Mouse (Mus musculus) adrenal gland, postnatal 14 days (tissue): Measurements from ENCODE around the gene Arrdc5. TPM values are rescaled to one million over a fixed set of nuclear protein-coding genes. Genes with fewer than 3 reads are reported as not detected.

Experiments
- DNase-seq: peaks from one replicate; pipeline ENCODE4 v3.0.0; 2021; ENCODE audit warnings: mixed read lengths
- total RNA-seq: library from RNA; stranded (reverse); gene quantifications from 2 replicates; pipeline ENCODE4 v1.2.3, GENCODE M21; 2021

Arrdc5 gene
- total RNA-seq, 1 experiment from 2014 or later: not detected

DNA sequence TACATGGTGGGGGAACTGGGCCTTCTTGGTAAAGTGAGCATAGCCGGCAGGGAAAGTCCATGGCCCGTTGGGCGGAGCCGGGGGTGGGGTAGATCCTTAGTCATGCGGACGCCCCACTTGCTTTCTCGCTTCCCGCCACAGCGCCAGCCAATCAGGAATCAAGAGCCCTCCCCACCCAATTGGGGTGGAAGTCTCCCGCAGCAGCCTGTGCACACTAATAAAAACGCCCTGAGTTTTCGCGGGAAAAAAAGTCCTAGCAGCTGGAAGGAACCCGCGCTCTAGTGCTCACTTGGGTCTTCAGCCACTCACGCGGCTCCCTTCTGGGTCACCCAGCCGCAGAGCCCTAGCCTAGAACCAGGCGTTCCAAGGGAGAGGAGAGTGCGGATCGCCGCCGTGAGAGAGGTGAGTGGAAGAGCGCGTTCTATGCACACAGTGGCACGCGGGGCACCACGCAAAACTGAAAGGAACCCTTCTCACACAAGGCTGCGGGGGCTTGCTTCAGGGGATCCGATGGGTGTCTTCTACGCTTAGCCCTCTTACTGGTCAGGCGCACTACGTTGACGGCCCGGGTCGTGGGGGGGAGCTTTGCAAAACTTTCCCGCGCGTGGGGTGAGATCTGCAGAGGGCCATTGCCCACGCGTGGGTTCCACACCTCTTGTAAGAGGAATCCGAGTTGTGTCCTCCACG lies 3.2 kb upstream of the Arrdc5 start, which contains the start of gene Uhrf1:
Gene Uhrf1, plus strand, starts transcription at position 162 of the 687 bp plus-strand sequence.
- peak; percentile 93 for DNase-seq

DNA sequence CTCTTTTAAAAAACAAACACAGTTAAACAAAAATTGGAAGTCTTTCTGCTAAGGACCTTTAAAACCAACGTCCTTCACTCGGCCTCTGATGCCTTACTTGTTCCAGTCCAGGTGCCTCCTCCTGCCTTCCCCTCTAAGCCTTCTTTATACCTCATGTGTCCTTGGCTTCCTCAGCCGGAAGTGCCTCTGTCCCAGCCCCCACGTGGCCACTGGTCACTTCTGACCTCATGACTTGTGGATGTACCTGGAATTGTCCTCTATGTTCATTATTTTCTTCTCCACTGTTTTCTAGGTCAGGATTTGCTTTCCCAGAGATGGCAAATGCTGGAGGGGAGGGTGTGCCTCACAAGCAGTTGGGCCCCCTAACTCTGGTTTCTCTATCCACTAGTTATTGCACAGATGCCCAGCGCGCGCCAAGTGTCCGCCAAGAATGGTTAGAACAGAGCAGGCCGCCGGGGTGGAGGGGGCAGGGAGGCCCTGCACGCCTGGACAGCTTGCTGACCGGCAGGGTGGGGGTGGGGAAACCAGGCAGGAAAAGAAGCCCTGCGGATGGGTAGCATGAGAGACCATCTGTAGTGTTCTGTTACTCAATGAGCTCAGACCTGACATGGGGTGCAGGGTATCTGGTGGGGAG lies 2.4 kb upstream of the Arrdc5 start:
- DNase-seq: peak; percentile 81

GRCm38 (mm10) chr17:56298238-56298637 lies 1.8 kb downstream of the Arrdc5 start:
- DNase-seq: no peak

DNA sequence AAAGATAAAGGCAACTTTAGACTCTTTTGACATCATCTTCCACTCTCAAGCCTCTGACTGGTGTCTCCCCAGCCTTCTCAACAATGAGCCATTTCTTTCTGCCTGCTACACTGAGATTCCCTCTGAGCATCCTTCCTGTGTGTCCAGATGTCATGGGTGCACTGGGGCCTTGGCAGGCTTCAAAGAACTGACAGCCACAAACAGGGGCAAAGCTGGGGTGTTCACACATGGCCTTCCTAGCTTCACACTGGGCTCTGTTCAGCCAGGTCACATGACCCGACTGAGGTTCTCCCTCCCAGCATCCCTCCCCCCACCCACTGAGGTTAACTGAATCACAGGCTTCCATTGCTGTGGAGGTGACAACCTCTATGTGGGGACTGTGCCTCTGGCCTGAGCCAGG lies 3.9 kb downstream of the Arrdc5 start:
- DNase-seq: no peak

GRCm38 (mm10) chr17:56294241-56294640 lies 5.8 kb downstream of the Arrdc5 start:
- DNase-seq: no peak

DNA sequence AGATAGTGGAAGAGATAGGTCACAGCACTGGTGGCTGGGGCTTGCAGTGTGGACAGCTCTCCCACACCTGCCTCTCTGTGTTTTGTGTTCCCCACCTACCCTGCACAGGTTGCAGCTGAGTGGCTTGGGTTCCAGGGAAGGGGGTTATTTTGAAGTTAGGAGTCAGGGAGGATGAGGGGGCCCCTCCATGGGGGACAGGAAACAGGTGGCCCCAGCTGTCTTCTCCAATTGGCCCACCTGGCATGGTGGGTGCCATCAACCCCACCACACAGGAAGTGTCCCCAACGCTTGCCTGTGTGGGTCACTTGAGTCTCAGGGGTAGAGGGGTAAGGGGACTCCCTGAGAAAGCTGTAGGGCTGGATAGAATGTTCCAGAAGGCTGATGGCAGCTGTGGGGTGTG lies 6.8 kb downstream of the Arrdc5 start:
- no peak for DNase-seq

- peak; percentile 63 for DNase-seq
Observed at GRCm38 (mm10) chr17:56292531-56293222, 7.4 kb downstream of the Arrdc5 start, which contains the start of gene Plin3. Plin3 (minus strand) TSS chr17:56292873.

- DNase-seq: no peak
Observed at GRCm38 (mm10) chr17:56291826-56292475, 8.1 kb downstream of the Arrdc5 start.

DNA sequence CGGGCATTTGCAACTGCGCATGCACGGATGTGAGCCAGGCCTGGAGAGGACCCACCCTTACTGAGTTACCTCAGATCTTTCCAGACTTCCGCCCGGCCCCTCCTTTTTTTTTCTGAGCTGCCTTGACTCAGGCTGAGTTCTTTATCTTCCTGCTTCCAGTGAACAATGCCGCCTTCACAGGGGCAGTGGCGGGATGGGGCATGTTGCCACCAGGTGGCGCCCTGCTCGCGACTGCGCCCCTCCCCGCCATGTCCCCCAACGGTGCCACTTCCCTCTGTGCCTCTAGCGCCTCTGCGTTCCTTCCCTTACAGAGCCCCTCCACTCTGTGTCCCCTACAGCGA lies 8.9 kb downstream of the Arrdc5 start:
- DNase-seq: peak; percentile 96

- DNase-seq: peak; percentile 99
Observed at GRCm38 (mm10) chr17:56290388-56291170, 9.5 kb downstream of the Arrdc5 start.

DNA sequence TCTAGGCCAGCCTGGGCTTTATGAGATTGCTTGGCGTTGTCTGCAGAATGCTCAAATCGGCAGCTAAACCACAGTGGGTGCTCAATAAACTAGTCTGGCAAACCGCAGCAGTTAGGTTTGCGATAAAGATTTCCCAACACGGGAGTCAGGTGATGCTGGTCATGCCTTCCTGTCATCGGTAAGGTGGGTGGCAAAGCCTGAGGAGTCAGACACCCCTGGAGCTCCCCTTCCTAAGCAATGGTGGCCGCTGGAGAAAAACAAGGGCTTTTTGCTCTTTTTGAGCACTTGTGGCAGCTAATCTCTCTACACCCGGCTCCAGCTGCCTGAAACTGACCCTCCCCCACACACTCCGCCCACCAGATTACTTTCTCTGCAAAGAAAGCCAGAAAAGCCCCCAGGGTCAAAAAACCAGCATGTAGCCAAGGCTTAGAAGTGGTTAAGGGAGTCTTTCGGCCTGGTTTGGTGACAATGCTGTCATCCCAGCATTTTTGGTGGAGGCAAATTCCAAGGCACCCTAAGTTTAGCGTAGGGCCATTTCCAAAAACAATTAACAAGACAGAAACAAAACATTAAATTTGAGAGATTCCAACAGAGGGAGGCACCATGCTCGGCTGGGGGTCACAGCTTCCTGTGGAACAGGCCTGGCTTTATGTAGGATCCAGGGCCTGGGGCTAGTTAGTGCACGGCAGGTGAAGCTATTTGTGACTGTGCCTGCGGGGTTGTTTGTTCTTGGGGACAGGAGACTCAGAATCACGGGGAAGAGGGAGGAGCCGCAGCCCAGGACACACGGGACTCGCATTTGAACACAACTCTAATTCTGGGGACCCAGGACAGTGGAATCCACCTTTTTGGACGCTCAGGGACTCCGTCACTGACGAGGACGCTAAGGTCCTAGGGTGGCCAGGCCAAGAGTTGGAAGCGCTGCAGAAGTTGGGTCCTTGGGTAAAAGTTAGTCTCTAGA lies 10.4 kb downstream of the Arrdc5 start:
- peak; percentile 72 for DNase-seq

- no peak for DNase-seq
Observed at GRCm38 (mm10) chr17:56288866-56289265, 11.2 kb downstream of the Arrdc5 start.

DNA sequence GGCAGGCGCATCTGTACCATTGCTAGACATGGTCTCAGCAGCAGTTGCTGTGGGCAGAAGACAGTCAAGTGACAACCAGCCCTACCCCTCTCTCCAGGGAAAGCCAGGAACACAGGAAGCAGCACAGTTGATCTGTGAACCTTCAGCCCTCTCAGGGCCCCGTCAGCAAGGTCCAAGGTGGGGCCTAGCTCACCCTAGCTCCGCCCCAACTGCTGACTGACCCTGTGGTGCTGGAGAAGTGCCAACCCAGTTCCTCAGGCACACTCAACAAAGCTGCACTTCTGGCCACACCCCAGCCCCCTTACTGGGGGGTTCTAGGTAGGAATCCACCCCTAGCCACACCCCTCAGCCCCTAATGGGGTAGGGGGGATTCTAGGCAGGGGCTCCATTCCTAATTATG lies 12.3 kb downstream of the Arrdc5 start:
- DNase-seq: peak; percentile 85

DNA sequence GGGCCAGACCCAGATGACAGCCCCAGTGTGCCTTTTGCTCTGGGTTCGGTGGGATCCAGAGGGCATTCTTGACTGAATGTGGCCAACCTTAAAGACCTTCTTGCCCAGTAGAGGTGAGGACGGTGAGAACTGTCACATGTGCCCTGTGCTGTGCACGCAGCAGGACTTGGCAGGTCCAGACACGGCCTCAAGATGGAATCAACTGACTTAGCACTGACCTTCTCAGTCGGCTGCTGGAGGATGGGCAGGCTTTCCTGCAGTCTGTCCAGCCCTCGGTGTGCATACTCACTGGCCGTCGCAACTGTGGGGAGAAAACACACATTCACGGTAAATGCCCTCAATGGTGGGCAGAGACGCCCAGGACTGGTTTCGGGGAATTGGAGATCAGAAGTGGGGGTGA lies 14.1 kb downstream of the Arrdc5 start:
- no peak for DNase-seq

GRCm38 (mm10) chr17:56283316-56283715 lies 16.8 kb downstream of the Arrdc5 start:
- no peak for DNase-seq

- DNase-seq: no peak
Observed at GRCm38 (mm10) chr17:56282802-56283201, 17.3 kb downstream of the Arrdc5 start.

GRCm38 (mm10) chr17:56281193-56281592 lies 18.9 kb downstream of the Arrdc5 start:
- peak; percentile 40 for DNase-seq

GRCm38 (mm10) chr17:56279481-56280155 lies 20.5 kb downstream of the Arrdc5 start:
- DNase-seq: peak; percentile 73

DNA sequence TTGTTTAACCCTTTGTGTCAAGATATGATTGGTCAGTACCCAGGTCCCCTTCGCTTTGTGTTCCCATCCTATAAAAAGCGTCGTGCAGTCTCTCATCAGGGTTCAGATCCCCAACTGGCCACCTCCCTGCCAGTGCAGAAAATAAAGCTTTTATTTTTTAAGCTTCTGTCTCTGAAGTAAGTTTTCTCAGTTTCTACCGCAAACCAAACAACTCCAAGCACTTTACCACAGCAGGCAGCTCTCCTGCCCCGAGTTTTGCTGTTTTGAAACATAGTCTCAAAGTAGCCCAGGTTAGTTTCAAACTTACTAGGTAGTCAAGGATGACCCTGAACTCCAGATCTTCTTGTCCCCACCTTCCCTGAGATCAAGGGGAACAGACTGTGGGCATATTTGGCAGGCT lies 21.7 kb downstream of the Arrdc5 start:
- no peak for DNase-seq

GRCm38 (mm10) chr17:56277567-56277893 lies 22.6 kb downstream of the Arrdc5 start:
- DNase-seq: no peak
